Comparison of ENCODE assay signal across 10 mouse cellular contexts in genomic region chr9:44721877-44722186, GRCm38 (mm10). TPM values are rescaled to one million over a fixed set of nuclear protein-coding genes. Genes with fewer than 3 reads are reported as not detected.
DNase-seq lines count a peak whose midpoint lies in the region; ATAC-seq and TF ChIP-seq lines count a peak whose summit lies in the region.
"Had no signal": no experiment of that assay in that cellular context is flagged by ENCODE, and none has a peak within 500 bp of the region (broad histone marks: within the 10 kb centered on the region; RNA-seq: fewer than 3 reads in every experiment).

No protein-coding gene starts in this region.

- H3ac ChIP-seq in myocyte (ENCODE audit: control insufficient read depth, insufficient read length) = no peak overlapping the region

- peaks cover 3% of the 10 kb centered on the region; the same call in 1 of the 2 replicates for H3K36me3 ChIP-seq in kidney, embryonic 16.5 days (ENCODE audit: insufficient read depth, low read length)
- peaks cover 11% of the 10 kb centered on the region for H3K36me3 ChIP-seq in forebrain, embryonic 13.5 days (ENCODE audit: poor library complexity, severe bottlenecking)
- no peaks in the 10 kb centered on the region for H3K36me3 ChIP-seq in hindbrain, postnatal 0 days (ENCODE audit: insufficient read depth, low read length)
- H3K36me3 ChIP-seq in myocyte (ENCODE audit: control insufficient read depth, insufficient read depth) = peaks cover 5% of the 10 kb centered on the region

- H3K9me3 ChIP-seq in kidney, embryonic 16.5 days (ENCODE audit: low read length) = no peaks in the 10 kb centered on the region
- no peaks in the 10 kb centered on the region for H3K9me3 ChIP-seq in forebrain, embryonic 13.5 days (replicated peaks)
- H3K9me3 ChIP-seq in hindbrain, postnatal 0 days (ENCODE audit: low read length) = no peaks in the 10 kb centered on the region

- intact Hi-C loops in left cerebral cortex, postnatal 14 days (cut with DNase I) = no loop called here

- no peak for TF ChIP-seq CTCF in hindbrain, postnatal 0 days (IDR thresholded peaks at IDR 0.05; ENCODE audit: low read depth)

- H3K79me2 ChIP-seq in myocyte (ENCODE audit: control insufficient read depth, insufficient read depth) = peaks cover 6% of the 10 kb centered on the region

- peak overlapping the region; percentile 85 for H3K4me2 ChIP-seq in kidney, embryonic 16.5 days (replicated peaks; ENCODE audit: low read depth, low read length)
- peak overlapping the region; percentile 90 for H3K4me2 ChIP-seq in forebrain, embryonic 13.5 days
- H3K4me2 ChIP-seq in hindbrain, postnatal 0 days (ENCODE audit: low read depth, low read length) = peak overlapping the region; percentile 71
- H3K4me2 ChIP-seq in myocyte (ENCODE audit: low read depth) = peak overlapping the region; percentile 66

- TF ChIP-seq POLR2A in myocyte (IDR thresholded peaks at IDR 0.05; ENCODE audit: insufficient read length, low read depth) = no peak

- H3K4me3 ChIP-seq in kidney, embryonic 16.5 days (ENCODE audit: low read length) = peak overlapping the region; percentile 64; the same call in 1 of the 2 replicates
- H3K4me3 ChIP-seq in forebrain, embryonic 13.5 days = peak overlapping the region; percentile 82; the same call in 1 of the 2 replicates
- peak overlapping the region; percentile 73 for H3K4me3 ChIP-seq in hindbrain, postnatal 0 days (ENCODE audit: low read length)
- peak overlapping the region; percentile 50 for H3K4me3 ChIP-seq in myocyte

- no peaks in the 10 kb centered on the region for H3K27me3 ChIP-seq in kidney, embryonic 16.5 days (ENCODE audit: insufficient read depth, low read length)
- H3K27me3 ChIP-seq in forebrain, embryonic 13.5 days = no peaks in the 10 kb centered on the region
- no peaks in the 10 kb centered on the region for H3K27me3 ChIP-seq in hindbrain, postnatal 0 days (ENCODE audit: insufficient read depth, low read length)
- H3K27me3 ChIP-seq in myocyte (ENCODE audit: control insufficient read depth, insufficient read depth, insufficient read length) = no peaks in the 10 kb centered on the region

- 78% methylated on average over 3 of the region's 3 CpGs for WGBS in kidney, embryonic 16.5 days
- 88% methylated on average over 3 of the region's 3 CpGs for WGBS in forebrain, embryonic 13.5 days
- 78% methylated on average over 3 of the region's 3 CpGs for WGBS in hindbrain, postnatal 0 days

- ATAC-seq in kidney, embryonic 16.5 days (ENCODE audit: low FRiP score, low TSS enrichment) = no peak
- ATAC-seq in forebrain, embryonic 13.5 days = no peak
- ATAC-seq in hindbrain, postnatal 0 days = no peak

- DNase-seq in kidney, adult 18-20 months = no peak
- DNase-seq in hindbrain, postnatal 0 days (ENCODE audit: low spot score) = no peak
- DNase-seq in left cerebral cortex, postnatal 14 days (ENCODE audit: low spot score in 2 of 2) = no peak
- DNase-seq in cerebellum, postnatal 10 days = no peak
- no peak for DNase-seq in embryo, embryonic 10.5 days (ENCODE audit: low spot score)

- peak overlapping the region; percentile 82; the same call in 1 of the 2 replicates for H3K9ac ChIP-seq in kidney, embryonic 16.5 days (replicated peaks; ENCODE audit: low read length)
- H3K9ac ChIP-seq in forebrain, embryonic 13.5 days = peak overlapping the region; percentile 89; the same call in 1 of the 2 replicates
- peak overlapping the region; percentile 58; the same call in 1 of the 2 replicates for H3K9ac ChIP-seq in hindbrain, postnatal 0 days (replicated peaks; ENCODE audit: low read length)

- H3K27ac ChIP-seq in kidney, embryonic 16.5 days (ENCODE audit: low read length) = peak overlapping the region; percentile 44
- peak overlapping the region; percentile 40; the same call in 1 of the 2 replicates for H3K27ac ChIP-seq in forebrain, embryonic 13.5 days
- H3K27ac ChIP-seq in hindbrain, postnatal 0 days = peak overlapping the region; percentile 75; the same call in 1 of the 2 replicates

- peaks cover 43% of the 10 kb centered on the region for H3K4me1 ChIP-seq in kidney, embryonic 16.5 days (ENCODE audit: insufficient read depth, low read length)
- peaks cover 78% of the 10 kb centered on the region for H3K4me1 ChIP-seq in forebrain, embryonic 13.5 days
- peaks cover 66% of the 10 kb centered on the region for H3K4me1 ChIP-seq in hindbrain, postnatal 0 days (ENCODE audit: insufficient read depth, low read length)

TF ChIP-seq in myocyte, 11 proteins besides CTCF, POLR2A, EP300 and RAD21:
- no peak for TF ChIP-seq POLR2AphosphoS2 (IDR thresholded peaks at IDR 0.05; ENCODE audit: insufficient read length, low read depth)
- TF ChIP-seq USF1 (IDR thresholded peaks at IDR 0.05; ENCODE audit: low read depth) = no peak
- no peak for TF ChIP-seq CEBPB (IDR thresholded peaks at IDR 0.05; ENCODE audit: insufficient read depth, poor library complexity, severe bottlenecking)
- no peak for TF ChIP-seq REST (IDR thresholded peaks at IDR 0.05; ENCODE audit: insufficient read depth, insufficient read length)
- no peak for TF ChIP-seq SRF (IDR thresholded peaks at IDR 0.05; ENCODE audit: control insufficient read depth, insufficient read length, low read depth)
- no peak for TF ChIP-seq MYOD1 (IDR thresholded peaks at IDR 0.05; ENCODE audit: control insufficient read depth in 1 of 3, insufficient read length in 2 of 3, low read depth in 2 of 3)

RNA-seq across cellular contexts. Expression of gene Phldb1, which starts 13.2 kb away (rescaled TPM):
- polyA plus RNA-seq in kidney, embryonic 16.5 days (2015; fragmentation: Nextera tagmentation; extraction: Ambion mirVana) = 37.0 and 37.6 TPM in 2 replicates
- polyA plus RNA-seq in forebrain, embryonic 13.5 days (2015; fragmentation: Nextera tagmentation; extraction: Ambion mirVana) = 36.4 and 40.9 TPM in 2 replicates
- total RNA-seq in hindbrain, postnatal 0 days (2014; rRNA removed) = 114 and 152 TPM in 2 replicates
- 31.9 and 35.3 TPM in 2 replicates for polyA plus RNA-seq in hindbrain, postnatal 0 days (2015; fragmentation: Nextera tagmentation; extraction: Ambion mirVana)
- polyA plus RNA-seq in myocyte (2012; fragmentation: generic; extraction: Trizol) = 62.2 TPM
- total RNA-seq in left cerebral cortex, postnatal 14 days (2021) = 10 to 100 TPM; 62.4 to 65.7 TPM

RNA-seq across cellular contexts. Expression of gene Arcn1, which starts 45.8 kb away (rescaled TPM):
- 217 and 219 TPM in 2 replicates for polyA plus RNA-seq in kidney, embryonic 16.5 days (2015; fragmentation: Nextera tagmentation; extraction: Ambion mirVana)
- 132 and 137 TPM in 2 replicates for polyA plus RNA-seq in forebrain, embryonic 13.5 days (2015; fragmentation: Nextera tagmentation; extraction: Ambion mirVana)
- total RNA-seq in hindbrain, postnatal 0 days (2014; rRNA removed) = 77.1 and 88.4 TPM in 2 replicates
- polyA plus RNA-seq in hindbrain, postnatal 0 days (2015; fragmentation: Nextera tagmentation; extraction: Ambion mirVana) = 102 and 109 TPM in 2 replicates
- polyA plus RNA-seq in myocyte (2012; fragmentation: generic; extraction: Trizol) = 40.6 TPM
- total RNA-seq in left cerebral cortex, postnatal 14 days (2021) = 10 to 100 TPM; 91.2 to 97.7 TPM

RNA-seq across cellular contexts. Expression of gene Ift46, which starts 45.9 kb away (rescaled TPM):
- 100 and 111 TPM in 2 replicates for polyA plus RNA-seq in kidney, embryonic 16.5 days (2015; fragmentation: Nextera tagmentation; extraction: Ambion mirVana)
- polyA plus RNA-seq in forebrain, embryonic 13.5 days (2015; fragmentation: Nextera tagmentation; extraction: Ambion mirVana) = 154 and 164 TPM in 2 replicates
- total RNA-seq in hindbrain, postnatal 0 days (2014; rRNA removed) = 56.0 and 61.6 TPM in 2 replicates
- polyA plus RNA-seq in hindbrain, postnatal 0 days (2015; fragmentation: Nextera tagmentation; extraction: Ambion mirVana) = 142 and 144 TPM in 2 replicates
- polyA plus RNA-seq in myocyte (2012; fragmentation: generic; extraction: Trizol) = 74.9 TPM
- total RNA-seq in left cerebral cortex, postnatal 14 days (2021) = 10 to 100 TPM; 68.2 to 85.5 TPM

RNA-seq across cellular contexts. Expression of gene Treh, which starts 48.8 kb away (rescaled TPM):
- polyA plus RNA-seq in kidney, embryonic 16.5 days (2015; fragmentation: Nextera tagmentation; extraction: Ambion mirVana) = 0.17 TPM in 1 of 2 replicates, not detected in the other
- not detected in 2 replicates for polyA plus RNA-seq in forebrain, embryonic 13.5 days (2015; fragmentation: Nextera tagmentation; extraction: Ambion mirVana)
- not detected in 2 replicates for total RNA-seq in hindbrain, postnatal 0 days (2014; rRNA removed)
- not detected in 2 replicates for polyA plus RNA-seq in hindbrain, postnatal 0 days (2015; fragmentation: Nextera tagmentation; extraction: Ambion mirVana)
- 0.02 TPM for polyA plus RNA-seq in myocyte (2012; fragmentation: generic; extraction: Trizol)
- not detected for total RNA-seq in left cerebral cortex, postnatal 14 days (2021)
- total RNA-seq: ES-E14; heart, postnatal 36 days had no signal
